Mouse (Mus musculus) mouse trophoblast stem cell (cell line): ENCODE data around the gene 8030474K03Rik.

Experiments used
- in situ Hi-C, 2 experiments: fragments of 300-500 bp; cut with MseI, MboI; formaldehyde crosslinking; loops; 2 replicates in 1 of 2; 3 replicates in 1 of 2; pipeline ENCODE4 v1.15.1; 2025

Gene 8030474K03Rik

GRCm38 (mm10) chrX:101794342-101794741 lies at the start of gene 8030474K03Rik, which contains the start of gene Gm4779:
Gene 8030474K03Rik (plus strand): TSS chrX:101794656.
Gene Gm4779 (minus strand): TSS chrX:101794423.
- in situ Hi-C loops, result no loop called here

- in situ Hi-C loops, result no loop called here
Measured at GRCm38 (mm10) chrX:101750144-101750543, 44.3 kb upstream of the 8030474K03Rik start.

- in situ Hi-C loops, result no loop called here
Measured at GRCm38 (mm10) chrX:101754478-101754877, 40.0 kb upstream of the 8030474K03Rik start.

GRCm38 (mm10) chrX:101764621-101765020 lies 29.8 kb upstream of the 8030474K03Rik start:
- in situ Hi-C loops, result no loop called here

GRCm38 (mm10) chrX:101765111-101765510 lies 29.3 kb upstream of the 8030474K03Rik start:
- in situ Hi-C loops, result no loop called here

GRCm38 (mm10) chrX:101767280-101767679 lies 27.2 kb upstream of the 8030474K03Rik start:
- in situ Hi-C loops, result no loop called here

GRCm38 (mm10) chrX:101769478-101769877 lies 25.0 kb upstream of the 8030474K03Rik start:
- in situ Hi-C loops, result no loop called here

- in situ Hi-C loops, result no loop called here
Measured at GRCm38 (mm10) chrX:101770307-101770706, 24.1 kb upstream of the 8030474K03Rik start.

- in situ Hi-C loops, result no loop called here
Measured at GRCm38 (mm10) chrX:101772035-101772434, 22.4 kb upstream of the 8030474K03Rik start.

GRCm38 (mm10) chrX:101791551-101791950 lies 2.9 kb upstream of the 8030474K03Rik start:
- in situ Hi-C loops, result no loop called here

GRCm38 (mm10) chrX:101805512-101805911 lies 11.1 kb downstream of the 8030474K03Rik start:
- in situ Hi-C loops, result no loop called here

- in situ Hi-C loops, result loop anchor here in 1 of 2 experiments (10.0 kb wide), 1 partner anchor 123 kb away; no protein-coding TSS in a partner anchor
Measured at GRCm38 (mm10) chrX:101811750-101812149, 17.3 kb downstream of the 8030474K03Rik start.

- in situ Hi-C loops, result loop anchor here in 1 of 2 experiments (10.0 kb wide), 1 partner anchor 116 kb away; no protein-coding TSS in a partner anchor
Measured at GRCm38 (mm10) chrX:101819163-101819562, 24.7 kb downstream of the 8030474K03Rik start.

- in situ Hi-C loops, result loop anchor here in 1 of 2 experiments (10.0 kb wide), 1 partner anchor 115 kb away; no protein-coding TSS in a partner anchor
Measured at GRCm38 (mm10) chrX:101819980-101820379, 25.5 kb downstream of the 8030474K03Rik start.

- in situ Hi-C loops, result no loop called here
Measured at GRCm38 (mm10) chrX:101847191-101847795, 52.8 kb downstream of the 8030474K03Rik start.
